Comparison of ENCODE assay signal across 39 mouse cellular contexts in the genomic region with DNA sequence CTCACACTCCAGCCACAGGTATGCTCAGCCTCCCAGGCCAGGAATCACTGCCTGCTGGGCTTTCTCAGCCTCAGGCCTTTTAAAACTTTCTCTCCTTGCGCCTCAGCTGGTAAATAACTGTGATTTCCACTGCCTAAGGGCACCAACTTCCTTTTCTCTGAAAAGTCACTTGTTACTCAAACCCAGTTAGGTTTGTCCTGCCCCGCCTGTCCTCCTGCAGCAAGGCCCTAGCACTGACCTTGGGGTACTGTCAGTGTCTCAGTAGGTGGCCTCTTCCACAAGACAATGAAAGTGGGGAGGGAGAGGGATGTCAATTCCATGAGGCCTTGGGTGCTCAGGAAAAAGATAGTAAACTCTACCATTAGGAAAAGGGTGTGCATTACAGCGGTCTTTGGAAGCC. TPM values are rescaled to one million over a fixed set of nuclear protein-coding genes. Genes with fewer than 3 reads are reported as not detected.
DNase-seq lines count a peak whose midpoint lies in the region; TF ChIP-seq lines count a peak whose summit lies in the region.
"Had no signal": no experiment of that assay in that cellular context is flagged by ENCODE, and none has a peak within 500 bp of the region (broad histone marks: within the 10 kb centered on the region; RNA-seq: fewer than 3 reads in every experiment).

No protein-coding gene starts in this region.

- H3K4me1 ChIP-seq in testis, adult 2 months (ENCODE audit: control insufficient read depth, insufficient read depth, low read length), result peaks cover 3% of the 10 kb centered on the region; the same call in 1 of the 2 replicates
- H3K4me1 ChIP-seq: forebrain, embryonic 13.5 days; hindbrain, embryonic 15.5 days; kidney, embryonic 15.5 days; liver, embryonic 15.5 days had no signal

- H3K27ac ChIP-seq in testis, adult 2 months (ENCODE audit: control insufficient read depth, insufficient read depth, low read depth, low read length), result peak overlapping the region; percentile 54
- H3K27ac ChIP-seq: embryonic facial prominence, embryonic 13.5 days; forebrain, embryonic 13.5 days; hindbrain, embryonic 10.5 days; hindbrain, embryonic 15.5 days; kidney, embryonic 15.5 days; limb, embryonic 12.5 days; liver, embryonic 15.5 days; stomach, postnatal 0 days had no signal

- H3K27me3 ChIP-seq in testis, adult 2 months (ENCODE audit: control insufficient read depth, insufficient read depth, low read length), result no peaks in the 10 kb centered on the region
- H3K27me3 ChIP-seq: embryonic facial prominence, embryonic 13.5 days; forebrain, embryonic 13.5 days; hindbrain, embryonic 15.5 days; kidney, embryonic 15.5 days; limb, embryonic 12.5 days; liver, embryonic 15.5 days had no signal

- peak; percentile 17 to 21 for DNase-seq in adrenal gland, postnatal 36 days
- no peak for DNase-seq in adrenal gland, postnatal 14 days
- no peak for DNase-seq in testis, postnatal 10 days (ENCODE audit: low spot score)
- DNase-seq in ZHBTc4 (ENCODE audit: low read depth, low spot score), result peak; percentile 85
- no peak for DNase-seq in kidney, adult 11 months
- no peak for DNase-seq in embryo, embryonic 11 days
- DNase-seq: B cell, adult 2 months; cerebellum, adult 11 months; cerebellum, adult 9-10 months; cerebellum, postnatal 36 days; gastrocnemius, postnatal 25 days; kidney, adult 18-20 months; kidney, postnatal 25 days; lung, embryonic 14.5 days; lung, postnatal 14 days; midbrain, embryonic 14.5 days; right cerebral cortex, postnatal 25 days; spleen, adult 18-20 months had no signal

- no peak for TF ChIP-seq CTCF in testis, adult 2 months (IDR thresholded peaks at IDR 0.05; ENCODE audit: control insufficient read depth, insufficient read depth, insufficient replicate concordance, low read depth, low read length)

- no peak for TF ChIP-seq POLR2A in testis, adult 2 months (IDR thresholded peaks at IDR 0.05; ENCODE audit: control insufficient read depth, low read depth, low read length)

- no peak overlapping the region for H3K4me3 ChIP-seq in testis, adult 2 months (ENCODE audit: control insufficient read depth, low read depth, low read length)
- H3K4me3 ChIP-seq: embryonic facial prominence, embryonic 13.5 days; erythroblast, embryonic 14.5 days; forebrain, embryonic 13.5 days; hindbrain, embryonic 10.5 days; hindbrain, embryonic 15.5 days; kidney, embryonic 15.5 days; limb, embryonic 12.5 days; liver, embryonic 15.5 days had no signal

- H3K36me3 ChIP-seq in testis, adult 2 months (ENCODE audit: control insufficient read depth, insufficient read depth, low read length), result no peaks in the 10 kb centered on the region
- H3K36me3 ChIP-seq: embryonic facial prominence, embryonic 13.5 days; G1E; hindbrain, embryonic 10.5 days; hindbrain, embryonic 15.5 days; kidney, embryonic 15.5 days; limb, embryonic 12.5 days; liver, embryonic 15.5 days had no signal

RNA-seq across cellular contexts. Expression of a gene that starts 22.2 kb away (rescaled TPM):
- total RNA-seq in adrenal gland, postnatal 36 days (2021), result under 1 TPM; 0.66 to 0.70 TPM
- 0.19 and 0.41 TPM in 2 replicates for total RNA-seq in adrenal gland, postnatal 14 days (2021)
- 3.7 and 3.9 TPM in 2 replicates for polyA plus RNA-seq in testis, adult 2 months (2012; rRNA removed)
- total RNA-seq: monocyte, adult 5-6 weeks; neutrophil, adult 5-6 weeks had no signal
- polyA plus RNA-seq: activated CD4-positive, CD25-positive, alpha-beta regulatory T cell, adult 4 months; erythroblast, embryonic 14.5 days; G1E; heart, postnatal 0 days; inflammation-experienced regulatory T-cells, adult 6 months; lung, embryonic 14.5 days had no signal

RNA-seq across cellular contexts. Expression of a gene that starts 59.2 kb away (rescaled TPM):
- under 1 TPM; 0.33 to 0.50 TPM for total RNA-seq in adrenal gland, postnatal 36 days (2021)
- 0.64 and 20.3 TPM in 2 replicates for total RNA-seq in adrenal gland, postnatal 14 days (2021)
- polyA plus RNA-seq in testis, adult 2 months (2012; rRNA removed), result 0.47 and 0.52 TPM in 2 replicates
- total RNA-seq: G1E; gastrocnemius, postnatal 25 days; layer of hippocampus, adult 18-20 months; layer of hippocampus, postnatal 10 days; left cerebral cortex, adult 18-20 months; left cerebral cortex, postnatal 25 days; monocyte, adult 5-6 weeks; neutrophil, adult 5-6 weeks had no signal
- polyA plus RNA-seq: activated CD4-positive, CD25-positive, alpha-beta regulatory T cell, adult 4 months; embryonic facial prominence, embryonic 13.5 days; erythroblast, embryonic 14.5 days; forebrain, embryonic 13.5 days; G1E; heart, postnatal 0 days; hindbrain, embryonic 10.5 days; hindbrain, embryonic 15.5 days; inflammation-experienced regulatory T-cells, adult 6 months; limb, embryonic 12.5 days; lung, embryonic 14.5 days; midbrain, embryonic 14.5 days; stomach, postnatal 0 days; thymus, postnatal 0 days had no signal

Comparison
In these comparisons a context has a peak if more than half of its experiments do, and no peak if none do; other contexts are left out.
1. DNase-seq: peak in adrenal gland, postnatal 36 days (2 of 2) and ZHBTc4 (single experiment); none in adrenal gland, postnatal 14 days (single experiment), testis, postnatal 10 days (single experiment), kidney, adult 11 months (single experiment) and embryo, embryonic 11 days (single experiment).